Mouse (Mus musculus) heart, adult 8-10 months (tissue): Measurements from ENCODE around the gene Rimkla. TPM values are rescaled to one million over a fixed set of nuclear protein-coding genes. Genes with fewer than 3 reads are reported as not detected.

ENCODE experiments used
- DNase-seq: peaks from one replicate; pipeline ENCODE4 v3.0.0; 2022; ENCODE audit warnings: low spot score
- total RNA-seq, 4 experiments: library from RNA; stranded (reverse); gene quantifications; 2 replicates each; pipeline ENCODE4 v1.2.4; 2022

Rimkla gene
- total RNA-seq, 4 experiments from 2014 or later = 0.38 to 1.1 (median 0.72) TPM

- no peak for DNase-seq
Observed at GRCm38 (mm10) chr4:119417894-119418293, 74.5 kb downstream of the Rimkla start.

GRCm38 (mm10) chr4:119417270-119417669 lies 75.2 kb downstream of the Rimkla start:
- no peak for DNase-seq

Other genes starting within 250 kb of the Rimkla start
- gene Cldn19, start 237.2 kb downstream of the Rimkla start, total RNA-seq = not detected
- gene Ybx1, start 198.0 kb downstream of the Rimkla start, total RNA-seq = 100 to 1,000 TPM; 675 to 878 (median 780) TPM
- 10 to 100 TPM in 2 of 4 experiments, 1 to 10 TPM in 2; 7.8 to 11.9 (median 9.5) TPM for gene Ppih, start 172.1 kb downstream of the Rimkla start, total RNA-seq
- gene Ccdc30, start 77.1 kb downstream of the Rimkla start, total RNA-seq = 1 to 10 TPM in 1 of 4 experiments, under 1 TPM in 2, not detected in 1; 0.19 to 1.3 (median 0.44) TPM
- 10 to 100 TPM in 3 of 4 experiments, 1 to 10 TPM in 1; 6.2 to 13.3 (median 11.9) TPM for gene Ppcs, start 70.2 kb downstream of the Rimkla start, total RNA-seq
- not detected for gene Zmynd12, start 69.8 kb downstream of the Rimkla start, total RNA-seq
- 10 to 100 TPM; 29.3 to 31.3 (median 29.7) TPM for gene Foxj3, start 44.4 kb upstream of the Rimkla start, total RNA-seq
- 1 to 10 TPM; 3.6 to 6.7 (median 5.8) TPM for gene Frg2f1, start 46.9 kb upstream of the Rimkla start, total RNA-seq
- gene Guca2a, start 145.1 kb upstream of the Rimkla start, total RNA-seq = not detected
- gene Guca2b, start 166.3 kb upstream of the Rimkla start, total RNA-seq = under 1 TPM in 2 of 4 experiments, not detected in 2; 0.49 to 0.75 TPM
- gene Hivep3, start 241.2 kb upstream of the Rimkla start, total RNA-seq = 10 to 100 TPM in 2 of 4 experiments, 1 to 10 TPM in 2; 7.4 to 11.0 (median 9.2) TPM